Mouse (Mus musculus) bone marrow macrophage, adult 2 months (primary cell): ENCODE data around the gene Tnrc6a.

Experiments
- CTCF ChIP-seq: IDR thresholded peaks from 2 replicates; pipeline ENCODE4 v1.5.1; 2012; ENCODE audit warnings: low read depth, mild to moderate bottlenecking, low read length, moderate library complexity
- POLR2A ChIP-seq: IDR thresholded peaks from 2 replicates; pipeline ENCODE4 v1.6.1; 2012; ENCODE audit warnings: mild to moderate bottlenecking, low read depth, low read length, borderline replicate concordance

DNA sequence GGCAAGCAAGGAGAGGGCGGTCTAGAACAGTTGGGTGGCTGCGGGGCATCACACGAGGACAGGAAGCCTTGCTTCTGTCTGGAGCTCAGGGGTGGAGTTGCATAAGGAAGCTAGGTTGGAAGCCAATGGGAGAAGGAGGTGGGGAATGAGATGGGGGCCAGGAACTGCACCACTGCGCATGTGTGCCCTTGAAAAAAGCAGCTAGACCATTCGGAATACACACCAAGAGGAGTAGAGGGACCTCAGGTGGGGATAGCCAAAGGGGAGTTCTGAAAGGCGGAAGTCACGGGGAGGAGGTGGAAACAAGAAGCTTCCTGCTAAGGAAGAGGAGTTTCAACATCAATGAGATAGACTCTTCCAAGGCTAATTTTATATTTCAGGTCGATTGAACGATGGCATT lies 77.0 kb downstream of the Tnrc6a start:
- TF ChIP-seq CTCF = no peak
- TF ChIP-seq POLR2A = no peak
